Mouse (Mus musculus): ENCODE measurements around the gene Hsf4.
"Not testable (repeated sequence)": the region's sequence is repeated elsewhere in the genome, so short reads cannot be mapped to it uniquely, and the experiment has no call there.

The Hsf4 gene

GRCm38 (mm10) chr8:105285514-105285913, 15.9 kb downstream of the Hsf4 start:
- DNase-seq (ENCODE audit: low spot score), result no peak

- no peak for DNase-seq (ENCODE audit: low spot score)
These were observed 17.3 kb downstream of the Hsf4 start for GRCm38 (mm10) chr8:105286907-105287306.

- DNase-seq (ENCODE audit: low spot score), result no peak
These were observed 18.6 kb downstream of the Hsf4 start for GRCm38 (mm10) chr8:105288231-105288630.

- DNase-seq (ENCODE audit: low spot score), result peak; percentile 91
These were observed 19.5 kb downstream of the Hsf4 start for GRCm38 (mm10) chr8:105288958-105289732.

GRCm38 (mm10) chr8:105289805-105290460, 20.3 kb downstream of the Hsf4 start, which contains the start of gene 4931428F04Rik:
4931428F04Rik (minus strand) TSS chr8:105289864.
- DNase-seq (ENCODE audit: low spot score), result no peak

GRCm38 (mm10) chr8:105290554-105291314, 21.1 kb downstream of the Hsf4 start:
- peak; percentile 89 for DNase-seq (ENCODE audit: low spot score)

GRCm38 (mm10) chr8:105291364-105291763, 21.8 kb downstream of the Hsf4 start:
- not testable (repeated sequence) for DNase-seq (ENCODE audit: low spot score)

GRCm38 (mm10) chr8:105291802-105292201, 22.2 kb downstream of the Hsf4 start:
- DNase-seq (ENCODE audit: low spot score), result not testable (repeated sequence)

- DNase-seq (ENCODE audit: low spot score), result no peak
These were observed 22.9 kb downstream of the Hsf4 start for GRCm38 (mm10) chr8:105292471-105292870.

GRCm38 (mm10) chr8:105293405-105293804, 23.8 kb downstream of the Hsf4 start:
- DNase-seq (ENCODE audit: low spot score), result no peak

GRCm38 (mm10) chr8:105294776-105295175, 25.2 kb downstream of the Hsf4 start:
- no peak for DNase-seq (ENCODE audit: low spot score)

- DNase-seq (ENCODE audit: low spot score), result no peak
These were observed 25.7 kb downstream of the Hsf4 start for GRCm38 (mm10) chr8:105295256-105295655.

GRCm38 (mm10) chr8:105295895-105296573, 26.4 kb downstream of the Hsf4 start, which contains the start of gene Exoc3l:
Exoc3l (minus strand) TSS chr8:105296101.
- DNase-seq (ENCODE audit: low spot score), result no peak

GRCm38 (mm10) chr8:105297511-105298192, 28.1 kb downstream of the Hsf4 start, which contains the start of gene E2f4:
E2f4 (plus strand) TSS chr8:105297663.
- DNase-seq (ENCODE audit: low spot score), result peak; percentile 82

GRCm38 (mm10) chr8:105298351-105299252, 29.0 kb downstream of the Hsf4 start:
- no peak for DNase-seq (ENCODE audit: low spot score)

- DNase-seq (ENCODE audit: low spot score), result no peak
These were observed 30.4 kb downstream of the Hsf4 start for GRCm38 (mm10) chr8:105299962-105300361.

GRCm38 (mm10) chr8:105303396-105303795, 33.8 kb downstream of the Hsf4 start:
- DNase-seq (ENCODE audit: low spot score), result no peak

GRCm38 (mm10) chr8:105303874-105304273, 34.3 kb downstream of the Hsf4 start:
- no peak for DNase-seq (ENCODE audit: low spot score)

GRCm38 (mm10) chr8:105304325-105305210, 35.0 kb downstream of the Hsf4 start:
- DNase-seq (ENCODE audit: low spot score), result no peak
